Mouse (Mus musculus): ENCODE measurements at regions not wholly inside any gene's neighbourhood (a gene's known extent, or its start where the extent isn't known, plus 50 kb on each side); places are given as distances from the start of the nearest gene placed in this dataset.
"Not testable (repeated sequence)": the region's sequence is repeated elsewhere in the genome, so short reads cannot be mapped to it uniquely, and the experiment has no call there.

DNA sequence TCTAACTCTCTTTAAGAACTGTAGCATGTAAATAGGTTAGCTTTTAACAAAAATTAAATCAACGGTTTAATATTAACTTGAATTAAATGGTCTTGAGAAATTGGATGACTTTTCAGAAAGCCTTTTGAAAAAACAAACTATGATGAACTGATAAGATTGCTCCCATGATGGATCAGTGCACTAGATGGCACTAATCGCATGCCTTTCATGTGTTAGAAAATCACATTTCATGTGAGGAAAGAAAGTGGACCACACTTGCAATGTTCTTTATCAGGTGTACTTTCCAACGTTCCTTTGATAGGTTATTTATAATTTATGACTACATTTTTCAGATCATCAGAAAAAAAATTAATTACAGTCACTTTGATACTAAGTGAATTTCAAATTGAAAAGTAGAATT lies 1003.2 kb upstream of the 4930412O13Rik start:
- peak; percentile 56 for DNase-seq (ENCODE audit: low read depth, low spot score)

DNA sequence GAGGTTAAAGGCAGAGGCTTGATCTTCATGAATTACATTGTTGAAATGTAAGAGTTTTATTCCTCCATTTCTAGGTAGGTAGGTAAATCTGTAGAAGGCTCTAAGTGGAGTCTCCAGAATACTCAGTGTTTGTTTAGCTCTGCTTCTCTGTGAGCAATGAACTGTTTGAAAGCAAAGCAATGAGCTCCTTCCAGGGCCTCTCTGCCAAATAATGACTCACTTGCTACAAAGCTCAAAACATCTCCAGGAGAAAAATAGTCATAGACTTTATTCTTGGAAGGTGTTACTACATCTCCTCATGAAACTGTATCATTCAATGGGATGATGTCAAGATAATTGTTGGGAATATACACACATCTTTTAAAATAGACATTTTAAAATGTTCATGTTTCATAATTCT lies 968.6 kb upstream of the 4930412O13Rik start:
- no peak for DNase-seq (ENCODE audit: low read depth, low spot score)

DNA sequence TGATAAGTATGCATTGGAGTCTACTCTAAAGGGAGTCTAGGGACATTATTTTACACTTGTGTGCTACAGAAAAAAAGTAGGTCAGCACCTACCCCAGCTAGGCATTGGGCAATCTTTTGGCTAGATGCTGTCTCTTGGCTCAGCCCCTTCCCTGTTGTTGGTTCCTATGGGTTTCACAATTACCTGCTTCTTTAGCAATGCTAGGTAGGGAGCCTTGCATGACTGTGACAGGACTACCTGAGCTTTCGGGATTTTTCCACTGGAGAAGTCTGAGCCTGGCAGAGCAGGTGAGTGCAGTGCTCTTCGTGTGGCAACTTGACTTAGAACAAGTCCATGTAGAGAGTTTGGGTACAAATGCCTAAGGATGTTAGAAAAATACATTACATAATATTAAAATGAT lies 956.2 kb upstream of the 4930412O13Rik start:
- DNase-seq (ENCODE audit: low read depth, low spot score): no peak

- peak; percentile 25 for DNase-seq (ENCODE audit: low read depth, low spot score)
These were observed 939.5 kb upstream of the 4930412O13Rik start for GRCm38 (mm10) chr2:8941574-8941973.

GRCm38 (mm10) chr2:8958938-8959337 lies 922.1 kb upstream of the 4930412O13Rik start:
- peak; percentile 28 for DNase-seq (ENCODE audit: low read depth, low spot score)

DNA sequence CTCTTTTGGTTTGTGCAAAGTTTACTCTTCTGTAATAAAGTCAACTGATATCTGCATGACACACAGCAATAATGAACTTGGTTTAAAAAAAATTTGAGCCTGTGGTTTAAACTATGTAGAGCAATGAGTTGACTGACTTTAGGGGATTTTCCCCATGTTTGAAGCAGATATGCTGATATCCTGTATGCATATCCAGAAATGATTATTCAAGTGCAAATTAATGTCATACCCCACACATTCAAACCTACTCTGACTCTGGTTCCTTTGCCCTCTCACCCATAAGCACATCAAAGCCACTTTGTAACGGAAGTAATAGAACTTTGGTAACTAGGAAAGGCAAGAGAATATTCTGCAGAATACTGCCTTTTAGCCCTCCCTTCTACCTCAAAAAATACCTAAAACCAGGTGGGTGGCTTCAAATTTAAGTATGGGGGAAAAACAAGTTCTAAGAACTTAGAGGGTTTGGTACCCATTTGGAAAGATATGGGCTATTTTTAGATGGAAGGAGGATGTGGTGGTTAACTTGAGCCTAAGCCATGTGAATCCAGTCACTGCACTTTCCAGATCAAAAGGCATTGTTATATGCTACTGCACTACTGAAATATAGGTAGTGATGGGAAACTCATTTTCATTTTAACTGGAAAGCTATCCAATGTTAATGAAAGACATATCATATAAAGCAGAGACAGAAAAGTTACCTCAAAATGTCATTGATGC lies 915.9 kb upstream of the 4930412O13Rik start:
- DNase-seq (ENCODE audit: low read depth, low spot score): peak; percentile 67

- DNase-seq (ENCODE audit: low read depth, low spot score): no peak
These were observed 905.4 kb upstream of the 4930412O13Rik start for GRCm38 (mm10) chr2:8975635-8976034.

GRCm38 (mm10) chr2:9012326-9012725 lies 868.7 kb upstream of the 4930412O13Rik start:
- DNase-seq (ENCODE audit: low read depth, low spot score): no peak

DNA sequence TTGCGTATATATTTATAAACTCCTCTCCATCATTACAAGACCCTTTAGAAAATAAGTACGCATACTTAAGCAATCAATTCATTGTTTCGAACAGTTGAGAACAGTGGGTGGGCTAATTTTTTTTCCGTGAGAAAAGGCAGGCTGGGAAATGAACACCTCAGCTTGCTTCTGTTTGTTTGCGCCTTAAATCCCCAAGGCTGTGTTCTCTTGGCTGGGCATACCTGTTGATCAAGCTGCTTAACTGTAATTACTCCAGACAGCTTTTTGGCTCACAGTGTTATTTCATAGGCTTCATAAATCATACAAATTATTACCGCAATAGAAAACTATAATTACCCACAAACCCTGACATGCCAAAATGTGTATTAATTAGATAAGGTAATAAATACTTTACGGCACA lies 848.0 kb upstream of the 4930412O13Rik start:
- DNase-seq (ENCODE audit: low read depth, low spot score): no peak

GRCm38 (mm10) chr2:9042355-9042754 lies 838.7 kb upstream of the 4930412O13Rik start:
- DNase-seq (ENCODE audit: low read depth, low spot score): not testable (repeated sequence)

- DNase-seq (ENCODE audit: low read depth, low spot score): no peak
These were observed 833.1 kb upstream of the 4930412O13Rik start for GRCm38 (mm10) chr2:9047980-9048379.

DNA sequence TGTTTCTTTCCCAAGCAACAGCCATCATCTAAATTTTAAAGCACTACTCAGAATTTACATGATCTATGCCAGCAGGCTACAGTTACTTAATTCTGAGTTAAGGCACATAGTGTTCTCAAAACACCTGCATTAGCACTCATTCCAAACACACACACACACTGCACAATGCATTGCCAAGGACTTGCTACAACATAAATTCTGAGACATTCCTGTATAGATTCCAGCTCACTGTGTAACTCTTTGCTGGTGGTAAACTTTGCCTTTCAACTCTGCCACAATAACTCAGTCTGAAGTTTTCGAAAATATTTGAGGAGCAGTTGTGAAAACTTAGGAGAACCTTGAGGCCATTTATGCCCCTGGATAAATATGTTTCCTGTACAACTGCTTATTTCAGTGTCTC lies 807.2 kb upstream of the 4930412O13Rik start:
- no peak for DNase-seq (ENCODE audit: low read depth, low spot score)

GRCm38 (mm10) chr2:9078158-9078557 lies 802.9 kb upstream of the 4930412O13Rik start:
- DNase-seq (ENCODE audit: low read depth, low spot score): no peak

DNA sequence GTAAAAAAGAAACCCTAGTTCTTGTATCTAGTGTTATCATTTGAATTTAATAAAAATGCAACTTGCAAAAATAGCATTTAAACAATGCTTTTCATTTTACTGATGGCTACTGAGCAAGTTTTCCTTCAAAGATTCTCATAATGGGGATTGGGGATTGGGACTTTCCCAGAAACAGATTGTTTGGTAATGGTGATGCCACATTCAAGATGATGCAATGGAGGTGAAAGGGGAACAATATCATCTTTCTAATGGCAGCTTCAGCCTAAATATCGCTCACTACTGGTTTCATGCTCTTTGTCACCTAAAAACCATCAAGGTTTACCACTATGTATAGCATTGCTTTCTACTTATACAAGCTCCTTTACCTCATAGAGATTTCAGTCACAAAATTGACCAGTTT lies 799.3 kb upstream of the 4930412O13Rik start:
- no peak for DNase-seq (ENCODE audit: low read depth, low spot score)

DNA sequence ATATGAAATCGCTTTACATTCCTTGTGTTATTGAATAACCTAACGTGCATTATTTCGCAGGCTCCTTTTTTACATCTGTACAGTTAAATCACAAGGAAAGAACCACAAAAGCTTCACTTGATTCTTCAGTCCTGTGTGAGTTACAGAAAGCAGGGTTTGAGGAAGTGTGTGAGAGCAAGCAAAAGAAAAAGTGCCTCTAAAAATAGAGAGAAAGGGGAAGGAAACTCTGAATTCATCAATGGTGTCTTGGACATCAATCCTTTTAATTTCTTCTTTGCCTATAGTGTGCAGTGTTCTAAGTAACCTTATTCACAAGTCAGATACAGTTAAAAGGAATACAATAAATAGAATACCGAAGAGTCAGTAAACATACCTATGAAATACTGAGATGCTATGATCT lies 785.7 kb upstream of the 4930412O13Rik start:
- DNase-seq (ENCODE audit: low read depth, low spot score): no peak

DNA sequence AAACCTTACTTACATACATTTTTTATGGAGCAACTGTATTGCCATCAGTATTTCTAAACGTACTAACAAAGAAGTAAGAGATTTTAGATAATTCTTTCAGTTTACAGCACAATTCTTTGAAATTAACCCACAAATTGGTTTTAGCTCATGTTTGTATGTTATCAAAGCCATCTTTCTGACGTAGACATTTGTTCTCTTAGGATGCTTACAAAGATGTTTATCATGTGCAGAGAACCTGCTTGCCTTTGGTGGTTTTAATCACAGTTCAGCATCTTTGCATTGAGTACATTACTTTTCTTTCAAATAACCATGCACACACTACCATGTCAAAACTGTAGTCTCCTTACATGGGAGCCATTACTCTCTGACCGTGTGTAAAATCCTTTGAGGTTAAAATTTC lies 764.4 kb upstream of the 4930412O13Rik start:
- DNase-seq (ENCODE audit: low read depth, low spot score): peak; percentile 41

- DNase-seq (ENCODE audit: low read depth, low spot score): no peak
These were observed 763.5 kb upstream of the 4930412O13Rik start for GRCm38 (mm10) chr2:9117523-9117922.

GRCm38 (mm10) chr2:9136963-9137362 lies 744.1 kb upstream of the 4930412O13Rik start:
- no peak for DNase-seq (ENCODE audit: low read depth, low spot score)

DNA sequence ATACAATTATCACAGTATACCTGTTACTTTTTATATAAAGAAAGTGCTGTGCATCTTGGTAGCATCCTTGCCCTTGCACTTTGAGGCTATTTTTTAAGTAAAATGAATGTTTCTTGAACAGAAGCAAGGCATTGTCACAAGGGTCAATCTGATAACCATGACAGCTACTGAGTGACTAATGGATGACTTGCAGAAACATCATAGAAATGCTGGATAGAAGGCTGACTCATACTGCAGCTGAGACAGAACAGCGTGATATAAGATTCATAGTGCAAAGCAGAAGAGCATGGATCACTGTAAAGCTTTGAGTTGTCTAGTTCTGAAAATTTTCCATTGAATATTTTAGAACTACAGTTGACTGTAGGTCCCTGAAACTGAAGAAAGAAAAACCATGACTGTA lies 739.6 kb upstream of the 4930412O13Rik start:
- DNase-seq (ENCODE audit: low read depth, low spot score): peak; percentile 8

DNA sequence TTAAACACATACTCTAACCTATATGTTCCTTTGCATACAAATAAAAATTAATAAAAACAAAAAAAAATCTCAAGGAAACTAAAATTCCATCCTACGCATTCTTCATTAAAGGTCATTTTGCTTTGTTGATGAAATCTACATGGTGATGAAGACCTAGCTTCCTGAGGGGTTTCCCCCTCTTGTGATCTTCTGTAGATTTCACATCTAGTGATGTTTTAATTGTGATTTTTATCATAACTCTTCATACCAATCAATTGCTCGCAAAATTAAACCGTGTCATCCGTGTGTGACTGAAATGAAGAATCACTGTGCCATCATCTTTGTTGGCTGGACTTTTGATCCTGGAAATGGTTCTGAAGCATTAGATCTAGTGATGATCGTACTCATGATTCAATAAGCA lies 725.4 kb upstream of the 4930412O13Rik start:
- DNase-seq (ENCODE audit: low read depth, low spot score): peak; percentile 60

GRCm38 (mm10) chr2:9160181-9160580 lies 720.9 kb upstream of the 4930412O13Rik start:
- no peak for DNase-seq (ENCODE audit: low read depth, low spot score)

- no peak for DNase-seq (ENCODE audit: low read depth, low spot score)
These were observed 717.1 kb upstream of the 4930412O13Rik start for GRCm38 (mm10) chr2:9163819-9164560.

GRCm38 (mm10) chr2:9182127-9182526 lies 698.9 kb upstream of the 4930412O13Rik start:
- DNase-seq (ENCODE audit: low read depth, low spot score): no peak

Data from CD4-positive, CD25-positive, alpha-beta regulatory T cell, adult 2 months (primary cell).